Mouse (Mus musculus): ENCODE results near the gene Akap5. TPM values are rescaled to one million over a fixed set of nuclear protein-coding genes. Genes with fewer than 3 reads are reported as not detected.

Akap5 gene
- 12.5 and 12.6 TPM in 2 replicates for polyA plus RNA-seq (2012; rRNA removed)

GRCm38 (mm10) chr12:76324679-76325431 is at the start of gene Akap5:
Gene Akap5, plus strand, starts transcription at chr12:76324891.

GRCm38 (mm10) chr12:76369206-76369977 is 44.7 kb downstream of the Akap5 start, which contains the start of gene Zbtb25:
Gene Zbtb25, minus strand, starts transcription at chr12:76369602.

GRCm38 (mm10) chr12:76369978-76370830 is 45.5 kb downstream of the Akap5 start, which contains the start of gene Zbtb1:
Gene Zbtb1, plus strand, starts transcription at chr12:76370266.

Other genes starting within 250 kb of the Akap5 start
- 0.31 TPM in 2 replicates for gene Esr2, start 147.6 kb upstream of the Akap5 start, polyA plus RNA-seq (2012; rRNA removed)
- not detected in 2 replicates for gene Tex21, start 78.1 kb upstream of the Akap5 start, polyA plus RNA-seq (2012; rRNA removed)
- gene Mthfd1, start 69.6 kb upstream of the Akap5 start, polyA plus RNA-seq (2012; rRNA removed) = 31.9 and 32.7 TPM in 2 replicates
- gene Zbtb25, start 44.7 kb downstream of the Akap5 start, polyA plus RNA-seq (2012; rRNA removed) = 18.7 and 19.4 TPM in 2 replicates
- gene Zbtb1, start 45.4 kb downstream of the Akap5 start, polyA plus RNA-seq (2012; rRNA removed) = 2.8 and 3.1 TPM in 2 replicates
- 6.7 and 6.8 TPM in 2 replicates for gene Hspa2, start 79.3 kb downstream of the Akap5 start, polyA plus RNA-seq (2012; rRNA removed)
- gene Ppp1r36, start 92.6 kb downstream of the Akap5 start, polyA plus RNA-seq (2012; rRNA removed) = 0.70 and 1.3 TPM in 2 replicates
- 2.9 and 3.5 TPM in 2 replicates for gene Plekhg3, start 206.0 kb downstream of the Akap5 start, polyA plus RNA-seq (2012; rRNA removed)

All from central nervous system, embryonic 18 days (tissue).